Mouse (Mus musculus) right cerebral cortex, adult 18-20 months (tissue): Measurements from ENCODE around the gene Rc3h2.
A peak's percentile ranks its signal among the peaks of the same experiment; 100 is the strongest.

Source experiments
- DNase-seq: peaks from one replicate; pipeline ENCODE4 v3.0.0; 2022; ENCODE audit warnings: mixed read lengths

The Rc3h2 gene

GRCm38 (mm10) chr2:37422306-37423304 is at the start of gene Rc3h2:
Gene Rc3h2 (minus strand): TSS chr2:37422903.
- peak; percentile 97 for DNase-seq

- DNase-seq, result no peak
Measured at GRCm38 (mm10) chr2:37466266-37466665, 43.6 kb upstream of the Rc3h2 start.

- DNase-seq, result no peak
Measured at GRCm38 (mm10) chr2:37460707-37461106, 38.0 kb upstream of the Rc3h2 start.

GRCm38 (mm10) chr2:37452376-37452760 is 29.7 kb upstream of the Rc3h2 start:
- no peak for DNase-seq

- DNase-seq, result peak; percentile 94
Measured at GRCm38 (mm10) chr2:37451667-37452375, 29.1 kb upstream of the Rc3h2 start.

GRCm38 (mm10) chr2:37442611-37443591 is 20.2 kb upstream of the Rc3h2 start, which contains the start of the genes Zbtb26, Zbtb6 and Rabgap1:
Gene Zbtb26 (minus strand): TSS chr2:37443135.
Gene Zbtb6 (minus strand): TSS chr2:37443171.
Gene Rabgap1 (plus strand): TSS chr2:37443279.
- peak; percentile 97 for DNase-seq

- DNase-seq, result no peak
Measured at GRCm38 (mm10) chr2:37431609-37432008, 8.9 kb upstream of the Rc3h2 start.

GRCm38 (mm10) chr2:37430593-37431464 is 8.1 kb upstream of the Rc3h2 start:
- peak; percentile 92 for DNase-seq

GRCm38 (mm10) chr2:37423671-37424070 is 968 bp upstream of the Rc3h2 start:
- DNase-seq, result no peak

- DNase-seq, result no peak
Measured at GRCm38 (mm10) chr2:37421903-37422302, 800 bp downstream of the Rc3h2 start.

- DNase-seq, result no peak
Measured at GRCm38 (mm10) chr2:37395539-37395938, 27.2 kb downstream of the Rc3h2 start.

- peak; percentile 25 for DNase-seq
Measured at GRCm38 (mm10) chr2:37382921-37383320, 39.8 kb downstream of the Rc3h2 start.

GRCm38 (mm10) chr2:37380189-37380588 is 42.5 kb downstream of the Rc3h2 start:
- DNase-seq, result peak; percentile 62

- DNase-seq, result no peak
Measured at GRCm38 (mm10) chr2:37376018-37376417, 46.7 kb downstream of the Rc3h2 start.

GRCm38 (mm10) chr2:37370651-37371050 is 52.1 kb downstream of the Rc3h2 start:
- no peak for DNase-seq

GRCm38 (mm10) chr2:37359908-37360307 is 62.8 kb downstream of the Rc3h2 start:
- no peak for DNase-seq

GRCm38 (mm10) chr2:37358633-37359540 is 63.8 kb downstream of the Rc3h2 start, which contains the start of gene Pdcl:
Gene Pdcl (minus strand): TSS chr2:37359332.
- peak; percentile 93 for DNase-seq

GRCm38 (mm10) chr2:37355571-37355970 is 67.1 kb downstream of the Rc3h2 start:
- DNase-seq, result no peak

- DNase-seq, result peak; percentile 70
Measured at GRCm38 (mm10) chr2:37351671-37352070, 71.0 kb downstream of the Rc3h2 start.
